Mouse (Mus musculus) ES-Bruce4 (cell line): ENCODE data around the gene Slc50a1. TPM values are rescaled to one million over a fixed set of nuclear protein-coding genes. Genes with fewer than 3 reads are reported as not detected.

Experiments used
- H3K27ac ChIP-seq: 2 replicates; pipeline ENCODE4 v1.5.1; 2012; ENCODE audit warnings: low read length, inconsistent platforms; ENCODE audit not compliant: insufficient read depth
- H3K27me3 ChIP-seq: 2 replicates; pipeline ENCODE4 v1.6.1; 2012; ENCODE audit warnings: mild to moderate bottlenecking, low read length, inconsistent platforms; ENCODE audit not compliant: control insufficient read depth, poor library complexity, insufficient read depth, severe bottlenecking
- H3K36me3 ChIP-seq: 2 replicates; pipeline ENCODE4 v1.6.1; 2012; ENCODE audit warnings: inconsistent platforms, mild to moderate bottlenecking, low read length, moderate library complexity; ENCODE audit not compliant: control insufficient read depth, poor library complexity, insufficient read depth, severe bottlenecking
- H3K4me1 ChIP-seq: one replicate; pipeline ENCODE4 v1.8.1; 2011; ENCODE audit warnings: low read length; ENCODE audit not compliant: control insufficient read depth, insufficient read depth
- H3K4me3 ChIP-seq: 2 replicates; pipeline ENCODE4 v1.5.1; 2011; ENCODE audit warnings: low read depth, mild to moderate bottlenecking, low read length
- H3K9ac ChIP-seq: 2 replicates; pipeline ENCODE4 v1.6.1; 2012; ENCODE audit warnings: low read depth, mild to moderate bottlenecking, inconsistent platforms; ENCODE audit not compliant: poor library complexity, severe bottlenecking
- H3K9me3 ChIP-seq: replicated peaks from 2 replicates; pipeline ENCODE4 v1.6.1; 2012; ENCODE audit warnings: mild to moderate bottlenecking, low read length, inconsistent platforms; ENCODE audit not compliant: control insufficient read depth, poor library complexity, insufficient read depth, severe bottlenecking
- CTCF ChIP-seq: IDR thresholded peaks from one replicate; pipeline ENCODE4 v1.8.1; 2011; ENCODE audit warnings: low read depth, low read length
- EP300 ChIP-seq: IDR thresholded peaks from 2 replicates; pipeline ENCODE4 v1.6.1; 2011; ENCODE audit warnings: low read depth, low read length; ENCODE audit not compliant: insufficient read depth
- POLR2A ChIP-seq: IDR thresholded peaks from one replicate; pipeline ENCODE4 v1.8.1; 2011; ENCODE audit warnings: low read length; ENCODE audit not compliant: insufficient read depth
- polyA plus RNA-seq: library from polyadenylated mRNA; stranded (reverse); fragments of >200 nt; gene quantifications from 2 replicates; pipeline ENCODE4 v1.2.4, GENCODE M21; 2011; ENCODE audit warnings: low read depth; ENCODE audit not compliant: missing spikeins, insufficient read depth, insufficient read length

Slc50a1 gene
- polyA plus RNA-seq, 1 experiment, result 35.7 TPM

DNA sequence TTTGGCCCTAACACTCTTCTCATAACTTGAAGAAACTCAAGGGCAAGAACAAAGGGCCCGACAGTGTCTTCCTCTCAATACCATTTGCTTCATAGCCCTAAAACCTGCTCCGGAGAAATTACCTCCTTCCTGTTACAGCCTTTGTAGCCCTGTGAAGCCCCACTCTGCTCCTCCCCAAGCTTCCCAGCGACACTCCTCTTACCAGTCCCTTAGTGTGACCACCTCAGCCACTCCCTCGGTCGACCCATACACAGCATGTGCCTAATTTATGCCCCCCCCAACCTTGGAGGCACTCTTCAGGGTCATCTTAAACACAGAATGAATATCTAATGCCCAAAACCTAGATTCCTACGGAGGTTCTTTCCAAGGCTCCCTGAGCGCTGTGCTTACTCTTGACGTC lies 8.3 kb upstream of the Slc50a1 start:
- no peaks in the 10 kb centered on the region for H3K36me3 ChIP-seq
- H3K4me1 ChIP-seq, result no peaks in the 10 kb centered on the region
- no peaks in the 10 kb centered on the region for H3K27me3 ChIP-seq
- peak overlapping the region; percentile 71 for H3K4me3 ChIP-seq
- no peaks in the 10 kb centered on the region for H3K9me3 ChIP-seq
- H3K9ac ChIP-seq, result peak overlapping the region; percentile 77
- no peak overlapping the region for H3K27ac ChIP-seq
- TF ChIP-seq CTCF (no peak), EP300 (no peak), POLR2A (no peak)

DNA sequence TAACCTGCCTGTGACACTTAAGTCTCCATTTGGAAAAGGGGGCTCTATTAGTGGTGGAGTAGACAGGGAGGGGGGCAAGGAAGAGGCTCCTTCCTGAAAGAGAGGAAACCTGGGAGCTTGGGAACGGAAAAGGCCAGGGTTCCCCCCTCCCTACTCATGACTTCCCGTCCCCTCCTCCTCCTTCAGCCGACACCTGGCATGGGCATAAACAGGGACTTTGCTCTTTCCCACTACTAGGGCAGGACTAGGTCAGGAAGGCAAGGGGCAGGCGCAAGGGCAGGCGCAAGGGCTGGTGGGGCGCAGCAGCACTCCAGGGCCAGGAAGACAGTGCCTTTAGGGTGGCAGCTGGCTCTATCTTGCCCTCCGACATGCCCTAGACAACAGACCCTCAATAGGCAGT lies 7.7 kb upstream of the Slc50a1 start:
- Histone ChIP-seq H3K4me1 (no peaks in the 10 kb centered on the region), H3K36me3 (no peaks in the 10 kb centered on the region), H3K9me3 (no peaks in the 10 kb centered on the region), H3K9ac (no peak overlapping the region), H3K27me3 (no peaks in the 10 kb centered on the region), H3K4me3 (no peak overlapping the region), H3K27ac (no peak overlapping the region)
- TF ChIP-seq POLR2A (no peak), CTCF (no peak), EP300 (no peak)

GRCm38 (mm10) chr3:89277281-89278021 lies 7.1 kb upstream of the Slc50a1 start:
- Histone ChIP-seq H3K9ac (no peak overlapping the region), H3K4me3 (no peak overlapping the region), H3K9me3 (no peaks in the 10 kb centered on the region), H3K36me3 (no peaks in the 10 kb centered on the region), H3K27ac (no peak overlapping the region), H3K27me3 (no peaks in the 10 kb centered on the region), H3K4me1 (peaks cover under 1% of the 10 kb centered on the region)
- TF ChIP-seq POLR2A, result no peak
- TF ChIP-seq CTCF, result no peak
- TF ChIP-seq EP300, result no peak

DNA sequence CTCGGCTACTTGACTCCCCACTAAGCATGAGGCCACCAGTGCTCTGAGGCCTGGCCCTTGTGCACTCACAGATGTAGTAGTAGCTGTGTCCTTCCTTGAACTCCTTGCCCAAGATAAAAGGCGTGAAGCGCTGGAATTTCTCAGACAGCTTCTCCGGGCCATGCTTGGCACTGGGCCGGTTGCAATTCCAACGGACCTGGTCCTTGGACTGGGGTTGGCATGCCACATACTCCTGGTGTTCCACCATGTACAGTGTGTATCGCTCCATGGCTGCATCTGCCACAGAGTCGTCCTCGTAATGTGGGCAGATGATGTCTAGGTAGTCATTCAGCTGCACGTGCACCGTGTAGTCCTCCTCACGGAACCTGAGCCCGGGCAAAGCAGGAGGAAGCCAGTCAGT lies 5.7 kb upstream of the Slc50a1 start:
- H3K4me1 ChIP-seq, result peaks cover 3% of the 10 kb centered on the region
- no peak overlapping the region for H3K9ac ChIP-seq
- no peak overlapping the region for H3K4me3 ChIP-seq
- H3K36me3 ChIP-seq, result no peaks in the 10 kb centered on the region
- no peaks in the 10 kb centered on the region for H3K9me3 ChIP-seq
- TF ChIP-seq EP300 (no peak), POLR2A (no peak)
- no peaks in the 10 kb centered on the region for H3K27me3 ChIP-seq
- H3K27ac ChIP-seq, result no peak overlapping the region

DNA sequence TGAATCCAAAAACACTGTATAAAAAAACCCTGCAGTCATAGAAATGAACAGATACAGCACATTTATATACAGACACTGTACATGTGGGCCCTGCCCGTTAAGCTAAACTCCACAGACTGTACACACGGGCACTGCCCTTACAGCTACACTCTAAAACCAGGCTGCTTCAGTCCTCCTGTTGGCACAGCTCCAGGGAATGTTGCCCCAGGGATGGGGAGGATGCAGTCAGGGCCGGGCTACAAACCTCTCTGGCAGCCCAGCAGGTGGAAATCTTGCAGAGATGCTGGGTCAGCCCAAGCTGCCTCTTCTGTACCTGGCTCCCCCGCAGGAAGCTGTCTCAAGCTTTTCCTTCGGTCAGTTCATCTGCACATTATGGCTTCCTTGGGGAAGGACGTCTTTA lies 1.4 kb upstream of the Slc50a1 start:
- no peak overlapping the region for H3K9ac ChIP-seq
- no peaks in the 10 kb centered on the region for H3K36me3 ChIP-seq
- no peak overlapping the region for H3K27ac ChIP-seq
- no peaks in the 10 kb centered on the region for H3K27me3 ChIP-seq
- no peak for TF ChIP-seq EP300
- no peak overlapping the region for H3K4me3 ChIP-seq
- H3K4me1 ChIP-seq, result peaks cover 3% of the 10 kb centered on the region
- H3K9me3 ChIP-seq, result no peaks in the 10 kb centered on the region

DNA sequence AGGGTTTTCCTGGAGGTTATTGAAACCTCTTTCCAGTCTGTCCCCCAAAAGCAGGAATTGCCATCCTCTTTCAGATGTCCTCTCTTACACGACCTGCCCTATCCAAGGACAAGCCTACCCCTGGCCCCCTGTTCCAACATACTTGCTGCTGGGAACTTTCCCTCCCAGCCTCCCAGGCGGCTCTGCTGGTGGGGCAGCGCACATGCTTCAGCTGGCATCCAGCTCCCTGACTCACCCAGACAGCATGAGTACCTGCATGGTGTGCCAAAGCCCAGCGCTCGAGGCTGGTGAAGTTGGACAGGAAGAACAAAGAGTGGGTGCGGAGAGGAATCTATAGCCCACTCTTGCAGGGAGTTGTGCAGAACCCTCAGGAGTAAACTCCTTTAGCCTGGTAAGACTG lies 521 bp upstream of the Slc50a1 start:
- no peak overlapping the region for H3K4me3 ChIP-seq
- TF ChIP-seq POLR2A (no peak), CTCF (no peak), EP300 (no peak)
- no peak overlapping the region for H3K27ac ChIP-seq
- peak overlapping the region; percentile 53 for H3K9ac ChIP-seq
- no peaks in the 10 kb centered on the region for H3K36me3 ChIP-seq
- no peaks in the 10 kb centered on the region for H3K9me3 ChIP-seq
- H3K4me1 ChIP-seq, result peaks cover 3% of the 10 kb centered on the region
- no peaks in the 10 kb centered on the region for H3K27me3 ChIP-seq
